Mouse (Mus musculus): ENCODE measurements around the gene Repin1.

Repin1 gene

DNA sequence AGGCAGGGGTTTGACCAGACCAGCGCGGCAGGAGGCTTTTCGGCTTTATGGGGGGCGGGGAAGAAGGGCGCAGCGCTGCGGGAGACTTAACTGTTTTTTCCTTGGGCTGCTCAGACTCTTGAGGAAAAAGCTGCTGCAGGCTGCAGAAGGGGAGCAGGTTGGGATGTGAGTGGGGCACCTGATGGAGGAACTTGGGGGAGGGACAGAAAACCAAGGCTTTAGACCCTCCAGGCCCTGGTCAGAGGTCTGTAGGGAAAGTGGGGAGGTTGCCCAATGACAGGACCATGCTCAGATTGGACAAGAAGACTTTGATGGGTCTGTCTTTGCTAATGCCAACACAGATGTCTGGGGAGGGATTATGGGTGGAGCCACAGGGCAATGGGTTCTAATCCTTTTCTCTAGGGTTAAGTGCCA lies 33.8 kb downstream of the Repin1 start:
- DNase-seq, result peak; percentile 78

DNA sequence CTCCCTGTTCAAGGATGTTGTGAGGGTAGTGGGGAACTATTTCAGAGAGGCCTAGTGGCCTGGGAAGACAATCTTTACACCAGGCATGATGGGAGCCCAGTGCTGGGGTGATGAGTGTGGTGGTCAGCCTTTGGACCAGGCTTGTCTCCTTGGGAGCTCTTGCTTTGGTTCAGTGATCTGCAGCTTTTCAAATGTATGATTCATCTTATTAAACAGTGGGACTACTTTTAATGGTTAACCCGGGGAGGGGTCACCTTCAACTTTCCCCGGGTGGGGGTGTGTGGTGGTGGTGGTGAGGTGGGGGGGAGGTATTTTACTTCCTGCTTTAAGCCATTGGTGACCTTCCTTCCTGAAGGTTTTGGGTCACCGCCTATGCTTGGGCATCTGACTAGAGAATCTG lies 34.7 kb downstream of the Repin1 start:
- peak; percentile 94 for DNase-seq

DNA sequence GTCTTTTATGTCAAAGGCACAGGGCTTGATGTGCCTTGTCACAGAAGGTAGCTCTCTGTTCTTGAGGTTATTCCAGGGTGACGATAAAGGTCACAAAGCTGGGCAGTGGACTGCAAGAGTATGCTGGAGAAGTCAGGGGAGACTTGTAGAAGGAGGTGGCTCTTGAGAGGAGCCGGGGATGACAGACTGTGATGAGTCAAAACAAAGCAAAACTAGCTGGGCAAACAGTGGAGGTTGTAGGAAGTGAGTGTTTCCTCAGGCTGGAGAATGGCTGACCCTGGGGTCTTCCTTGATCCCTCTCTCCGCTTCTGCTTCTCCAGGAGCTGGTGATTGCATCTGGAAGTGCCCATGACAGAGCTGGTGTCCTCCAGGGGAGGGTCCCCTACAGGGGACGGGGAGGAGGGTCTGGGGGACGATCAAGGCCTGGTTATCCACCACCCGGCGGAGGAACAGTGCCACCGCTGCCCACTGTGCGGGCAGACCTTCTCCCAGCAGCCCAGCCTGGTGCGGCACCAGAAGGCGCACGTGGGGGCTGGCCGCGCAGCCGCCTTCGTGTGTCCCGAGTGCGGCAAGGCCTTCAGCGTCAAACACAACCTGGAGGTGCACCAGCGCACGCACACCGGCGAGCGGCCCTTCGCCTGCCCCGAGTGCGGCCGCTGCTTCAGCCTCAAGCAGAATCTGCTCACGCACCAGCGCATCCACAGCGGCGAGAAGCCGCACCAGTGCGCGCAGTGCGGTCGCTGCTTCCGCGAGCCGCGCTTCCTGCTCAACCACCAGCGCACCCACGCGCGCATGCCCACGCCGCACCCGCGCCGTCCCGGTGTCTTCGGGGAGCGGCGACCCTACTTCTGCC lies 35.4 kb downstream of the Repin1 start:
- no peak for DNase-seq

GRCm38 (mm10) chr6:48629661-48630034 lies 36.0 kb downstream of the Repin1 start:
- peak; percentile 79 for DNase-seq

GRCm38 (mm10) chr6:48630831-48631230 lies 37.1 kb downstream of the Repin1 start:
- DNase-seq, result no peak

DNA sequence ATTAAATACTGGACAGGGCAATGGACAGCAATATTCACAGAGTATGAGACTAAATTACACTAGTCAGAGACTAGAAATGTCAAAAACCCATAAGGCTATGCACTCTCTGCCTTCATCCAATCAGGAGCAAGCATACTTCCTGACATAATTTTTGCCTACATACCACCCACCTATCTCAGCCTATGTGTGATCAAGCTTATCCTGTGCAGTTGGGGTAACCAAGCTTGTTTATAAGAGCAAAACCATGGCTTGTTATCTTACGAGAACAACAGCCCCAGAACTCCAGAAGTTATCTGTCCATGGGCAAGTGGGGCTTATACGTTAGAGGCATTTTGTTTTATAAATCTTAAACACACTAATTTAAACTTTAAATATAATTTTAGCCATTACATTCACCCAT lies 41.4 kb downstream of the Repin1 start:
- no peak for DNase-seq

DNA sequence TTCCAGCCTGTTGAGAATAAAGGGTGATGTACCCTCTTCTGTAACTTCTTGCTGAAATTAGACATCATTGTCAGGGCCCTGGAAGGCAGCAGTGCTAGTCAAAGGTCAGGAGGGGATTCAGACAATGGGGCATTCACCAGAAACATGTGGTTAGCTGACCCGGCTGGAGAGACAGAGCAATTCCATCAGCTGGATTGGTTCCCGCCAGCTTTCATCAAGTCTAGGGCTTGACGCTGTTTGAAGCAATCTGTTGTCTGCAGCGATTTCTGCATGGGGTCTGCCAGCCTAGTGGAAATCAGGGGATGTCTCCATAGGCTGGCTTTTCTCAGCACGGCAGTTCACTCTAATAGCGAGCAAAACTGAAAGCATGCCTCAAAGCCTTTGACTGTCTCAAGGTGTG lies 42.8 kb downstream of the Repin1 start:
- no peak for DNase-seq

DNA sequence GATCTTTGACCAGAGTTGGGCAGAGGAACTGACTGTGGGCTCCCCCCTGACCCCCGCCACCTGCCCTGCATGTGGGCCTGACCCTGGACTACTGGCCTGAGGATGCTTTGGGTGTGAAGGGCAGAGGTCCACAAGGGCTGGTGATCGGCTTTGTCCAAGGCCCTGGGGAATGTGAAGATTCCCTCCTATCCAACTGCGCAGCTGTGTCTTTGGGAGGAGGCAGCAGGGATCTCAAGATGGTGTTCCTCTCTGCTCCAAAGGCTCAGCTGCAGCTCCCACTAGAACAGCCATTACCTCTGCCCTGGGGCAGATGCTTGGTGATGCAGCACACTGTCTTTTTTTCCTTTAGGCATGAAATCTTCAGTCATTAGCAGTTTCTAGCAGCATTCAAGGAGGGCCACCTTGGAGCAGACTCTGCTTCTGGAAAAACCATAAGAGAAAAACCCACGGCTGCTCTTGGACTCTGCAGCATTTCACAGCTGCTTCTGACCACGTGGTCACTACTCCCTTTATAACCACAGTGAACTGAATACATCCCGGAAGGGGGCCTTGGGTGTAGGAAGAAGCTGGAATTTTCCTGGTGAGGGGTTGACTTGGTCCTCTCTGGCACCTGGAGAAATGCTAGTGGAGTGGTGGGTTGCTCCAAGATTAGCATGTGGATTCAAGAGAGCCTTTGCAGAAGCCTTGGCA lies 44.3 kb downstream of the Repin1 start:
- no peak for DNase-seq

- peak; percentile 72 for DNase-seq
Measured at GRCm38 (mm10) chr6:48638553-48638952, 44.9 kb downstream of the Repin1 start.

DNA sequence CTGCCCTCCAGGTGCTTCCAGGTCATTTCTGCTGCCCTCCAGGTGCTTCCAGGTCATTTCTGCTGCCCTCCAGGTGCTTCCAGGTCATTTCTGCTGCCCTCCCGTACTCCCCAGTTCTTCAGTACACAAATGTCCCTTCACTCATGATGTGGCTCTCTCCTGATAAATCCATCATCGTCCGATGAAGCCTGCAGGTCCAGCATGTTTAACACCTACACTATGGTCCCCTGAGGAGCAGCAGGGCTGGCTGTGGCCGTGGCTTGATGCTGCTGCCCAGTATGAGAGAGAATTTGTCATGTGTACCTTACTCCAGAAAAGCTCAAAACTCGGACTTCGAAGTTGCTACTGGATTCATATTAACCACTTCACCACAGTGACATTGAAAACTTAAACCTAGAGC lies 47.7 kb downstream of the Repin1 start:
- DNase-seq, result no peak

- DNase-seq, result peak; percentile 73
Measured at GRCm38 (mm10) chr6:48642764-48643292, 49.1 kb downstream of the Repin1 start.

- peak; percentile 85 for DNase-seq
Measured at GRCm38 (mm10) chr6:48645660-48646308, 52.1 kb downstream of the Repin1 start.

DNA sequence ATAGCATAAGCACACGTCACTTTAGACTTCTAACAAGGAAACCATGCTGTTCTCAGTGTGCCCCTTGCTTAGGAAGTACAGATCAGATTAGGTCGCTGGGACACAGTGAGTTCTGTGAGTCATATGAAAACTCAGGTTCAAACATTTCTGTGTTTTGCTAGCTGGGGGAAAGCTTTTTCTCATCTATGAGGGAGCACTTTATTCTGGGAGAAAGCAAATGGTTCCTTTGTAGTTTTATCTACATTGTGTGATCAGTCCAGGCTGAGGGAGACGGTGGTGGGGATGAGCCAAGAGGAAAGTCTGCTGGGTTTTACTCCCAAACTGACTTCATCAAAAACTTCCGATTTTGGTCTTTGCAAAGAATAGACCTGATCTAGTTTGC lies 52.6 kb downstream of the Repin1 start:
- DNase-seq, result no peak

- DNase-seq, result peak; percentile 83
Measured at GRCm38 (mm10) chr6:48646995-48647394, 53.3 kb downstream of the Repin1 start, which contains the start of gene Gimap8. Gene Gimap8 (plus strand): TSS chr6:48647234.

- DNase-seq, result no peak
Measured at GRCm38 (mm10) chr6:48647611-48648010, 53.9 kb downstream of the Repin1 start.

Data from kidney, adult 9 months (tissue).